Mouse (Mus musculus) stomach, postnatal 0 days (tissue): ENCODE results near the gene Lpcat4. TPM values are rescaled to one million over a fixed set of nuclear protein-coding genes. Genes with fewer than 3 reads are reported as not detected.
A peak's percentile ranks its signal among the peaks of the same experiment; 100 is the strongest.

Experiments used
- ATAC-seq: fragments of 200-750 bp; cut with Nextera tagmentation; 2 replicates; pipeline ENCODE4 v1.8.0; 2017; ENCODE audit not compliant: low FRiP score, low TSS enrichment
- DNase-seq: peaks from one replicate; pipeline ENCODE4 v3.0.0-alpha.2; 2016; ENCODE audit warnings: low spot score
- H3K27ac ChIP-seq: fragments of 300-500 bp; sonication (generic); replicated peaks from 2 replicates; pipeline ENCODE4 v1.5.1; 2014; ENCODE audit warnings: mild to moderate bottlenecking, control low read depth
- H3K27me3 ChIP-seq: fragments of 300-500 bp; sonication (generic); 2 replicates; pipeline ENCODE4 v1.6.1; 2014; ENCODE audit warnings: low read length; ENCODE audit not compliant: control insufficient read depth, insufficient read depth
- H3K36me3 ChIP-seq: fragments of 300-500 bp; sonication (generic); 2 replicates; pipeline ENCODE4 v1.6.1; 2014; ENCODE audit warnings: low read length, mixed read lengths; ENCODE audit not compliant: control insufficient read depth, insufficient read depth
- H3K4me1 ChIP-seq: fragments of 300-500 bp; sonication (generic); replicated peaks from 2 replicates; pipeline ENCODE4 v1.6.1; 2014; ENCODE audit warnings: antibody characterized with exemption; ENCODE audit not compliant: control insufficient read depth, insufficient read depth
- H3K4me2 ChIP-seq: fragments of 300-500 bp; sonication (generic); replicated peaks from 2 replicates; pipeline ENCODE4 v1.6.1; 2014; ENCODE audit warnings: low read depth, mild to moderate bottlenecking, control low read depth, moderate library complexity
- H3K4me3 ChIP-seq: fragments of 300-500 bp; sonication (generic); 2 replicates; pipeline ENCODE4 v1.5.1; 2014; ENCODE audit warnings: low read depth, low read length, control low read depth
- H3K9ac ChIP-seq: fragments of 300-500 bp; sonication (generic); 2 replicates; pipeline ENCODE4 v1.6.1; 2014; ENCODE audit warnings: mild to moderate bottlenecking, low read length, control low read depth, mixed read lengths
- H3K9me3 ChIP-seq: fragments of 300-500 bp; sonication (generic); 2 replicates; pipeline ENCODE4 v1.6.1; 2016; ENCODE audit warnings: low read length; ENCODE audit not compliant: control insufficient read depth
- CTCF ChIP-seq: IDR thresholded peaks from 2 replicates; pipeline ENCODE4 v1.5.1; 2016; ENCODE audit warnings: antibody characterized with exemption, low read depth, mild to moderate bottlenecking, moderate library complexity
- EP300 ChIP-seq: optimal IDR thresholded peaks from 2 replicates; pipeline ENCODE3; 2016; ENCODE audit warnings: antibody characterized with exemption
- WGBS: fragments of 180-500 bp; shearing (Covaris S2); extraction: QIAGEN DNeasy Blood & Tissue Kit; methylation state at CpG from one replicate; pipeline ENCODE4 v1.1.7; 2014; 5-methylcytosine and 5-hydroxymethylcytosine counted together
- polyA plus RNA-seq: library from polyadenylated mRNA; unstranded; fragments of >200 nt; fragmentation: Nextera tagmentation; extraction: Ambion mirVana; gene quantifications from 2 replicates; pipeline ENCODE4 v1.2.1, GENCODE M21; 2015

Lpcat4 gene
- polyA plus RNA-seq, 1 experiment from 2014 or later, result 40.2 TPM

GRCm38 (mm10) chr2:112270011-112270410, 30.7 kb downstream of the Lpcat4 start:
- H3K36me3 ChIP-seq, result no peaks in the 10 kb centered on the region
- H3K4me3 ChIP-seq, result no peak overlapping the region
- no peak overlapping the region for H3K9ac ChIP-seq
- no peak for ATAC-seq
- no peak overlapping the region for H3K4me2 ChIP-seq
- WGBS, result 92% methylated on average over 2 of the region's 2 CpGs
- H3K27ac ChIP-seq, result no peak overlapping the region
- H3K27me3 ChIP-seq, result no peaks in the 10 kb centered on the region
- H3K4me1 ChIP-seq, result no peaks in the 10 kb centered on the region
- H3K9me3 ChIP-seq, result no peaks in the 10 kb centered on the region
- no peak for DNase-seq
- TF ChIP-seq EP300, result no peak
- TF ChIP-seq CTCF, result no peak

GRCm38 (mm10) chr2:112272909-112273308, 33.6 kb downstream of the Lpcat4 start:
- Histone ChIP-seq H3K9me3 (no peaks in the 10 kb centered on the region), H3K27ac (no peak overlapping the region), H3K4me2 (no peak overlapping the region), H3K9ac (no peak overlapping the region), H3K36me3 (no peaks in the 10 kb centered on the region), H3K27me3 (no peaks in the 10 kb centered on the region), H3K4me3 (no peak overlapping the region), H3K4me1 (no peaks in the 10 kb centered on the region)
- TF ChIP-seq EP300 (no peak), CTCF (no peak)
- no peak for ATAC-seq
- DNase-seq, result no peak
- 96% methylated on average over 2 of the region's 2 CpGs for WGBS

- Histone ChIP-seq H3K4me2 (no peak overlapping the region), H3K9me3 (no peaks in the 10 kb centered on the region), H3K27me3 (no peaks in the 10 kb centered on the region), H3K4me1 (no peaks in the 10 kb centered on the region), H3K9ac (no peak overlapping the region), H3K4me3 (no peak overlapping the region), H3K27ac (no peak overlapping the region), H3K36me3 (no peaks in the 10 kb centered on the region)
- WGBS, result 89% methylated on average over 6 of the region's 6 CpGs
- DNase-seq, result no peak
- ATAC-seq, result no peak
- TF ChIP-seq CTCF (no peak), EP300 (no peak)
Observed at GRCm38 (mm10) chr2:112273474-112273873, 34.2 kb downstream of the Lpcat4 start.

GRCm38 (mm10) chr2:112276870-112277269, 37.6 kb downstream of the Lpcat4 start:
- H3K36me3 ChIP-seq, result no peaks in the 10 kb centered on the region
- WGBS, result 78% methylated on average over 3 of the region's 3 CpGs
- no peak overlapping the region for H3K27ac ChIP-seq
- no peak for TF ChIP-seq CTCF
- no peak for TF ChIP-seq EP300
- H3K4me2 ChIP-seq, result no peak overlapping the region
- no peaks in the 10 kb centered on the region for H3K4me1 ChIP-seq
- no peak overlapping the region for H3K4me3 ChIP-seq
- DNase-seq (no peak), ATAC-seq (0 out of 2 replicates have a peak, but pooled peaks have one; percentile 54)
- H3K9me3 ChIP-seq, result no peaks in the 10 kb centered on the region
- H3K27me3 ChIP-seq, result no peaks in the 10 kb centered on the region
- H3K9ac ChIP-seq, result no peak overlapping the region

GRCm38 (mm10) chr2:112282846-112283245, 43.6 kb downstream of the Lpcat4 start:
- Histone ChIP-seq H3K9me3 (no peaks in the 10 kb centered on the region), H3K4me2 (no peak overlapping the region), H3K36me3 (no peaks in the 10 kb centered on the region), H3K4me1 (no peaks in the 10 kb centered on the region; the same call in 1 of the 2 replicates), H3K27ac (no peak overlapping the region), H3K27me3 (no peaks in the 10 kb centered on the region), H3K9ac (no peak overlapping the region), H3K4me3 (no peak overlapping the region)
- WGBS, result 81% methylated on average over 1 of the region's 1 CpGs
- TF ChIP-seq CTCF (no peak), EP300 (no peak)
- no peak for DNase-seq
- no peak for ATAC-seq

GRCm38 (mm10) chr2:112284363-112285030, 45.2 kb downstream of the Lpcat4 start:
- peak; percentile 94 for ATAC-seq
- Histone ChIP-seq H3K27me3 (no peaks in the 10 kb centered on the region), H3K36me3 (no peaks in the 10 kb centered on the region), H3K4me1 (no peaks in the 10 kb centered on the region; the same call in 1 of the 2 replicates), H3K4me2 (peak overlapping the region; percentile 89), H3K27ac (peak overlapping the region; percentile 59; the same call in 1 of the 2 replicates), H3K9me3 (no peaks in the 10 kb centered on the region), H3K4me3 (peak overlapping the region; percentile 58), H3K9ac (peak overlapping the region; percentile 65)
- peak; percentile 69 for DNase-seq
- TF ChIP-seq EP300 (no peak), CTCF (no peak)
- 1% methylated on average over 21 of the region's 21 CpGs for WGBS
